Mouse (Mus musculus): Measurements from ENCODE around the gene Nvl. TPM values are rescaled to one million over a fixed set of nuclear protein-coding genes. Genes with fewer than 3 reads are reported as not detected.

Gene Nvl
- 36.6 TPM for polyA plus RNA-seq (2014; fragmentation: Illumina TruSeq; extraction: RNeasy Lipid Tissue Mini Kit (QIAGEN cat#74804))

DNA sequence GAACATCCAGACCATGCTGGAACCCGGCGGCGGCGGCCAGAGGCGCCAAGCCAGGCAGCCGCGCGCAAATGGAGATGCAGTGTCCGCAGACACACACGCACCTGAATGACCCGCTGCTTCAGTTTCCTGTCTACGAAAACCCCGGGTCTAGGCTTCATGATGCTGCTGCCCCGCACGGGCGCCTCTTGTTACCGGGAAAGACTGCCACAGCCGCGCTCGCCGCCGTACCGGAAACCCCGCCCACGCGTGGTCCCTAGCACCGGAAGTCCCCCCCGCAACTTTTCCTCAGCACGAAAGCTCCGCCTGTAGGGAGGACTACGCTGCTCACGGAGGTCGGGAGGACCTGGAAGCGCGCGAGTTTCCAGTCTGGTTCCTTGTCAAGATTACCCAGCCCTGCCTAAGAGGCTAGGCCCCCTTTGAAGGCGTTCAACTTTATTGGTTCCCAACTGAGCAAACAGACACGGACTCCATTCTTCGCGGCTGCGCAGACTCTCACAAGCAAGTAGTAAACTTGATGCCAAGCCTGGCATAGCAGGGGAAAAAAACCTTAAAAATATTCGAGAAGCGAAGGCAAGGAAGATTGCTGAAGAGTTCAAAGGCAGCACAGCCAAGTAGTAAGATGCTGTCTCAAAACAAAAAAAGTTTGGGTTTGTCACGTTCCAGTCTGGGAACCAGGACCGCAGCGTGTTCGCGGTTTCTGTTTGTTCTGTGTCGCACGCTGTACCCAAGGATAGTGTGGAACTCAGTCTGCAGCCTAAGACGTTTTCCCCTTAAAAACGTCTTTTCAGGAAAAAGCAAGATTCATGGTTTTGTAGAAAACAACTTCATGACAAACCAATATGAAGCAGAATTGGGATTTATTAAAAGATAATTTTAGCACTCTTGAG is at the start of gene Nvl, which contains the start of gene Cnih4:
Nvl (minus strand) TSS at position 255 of the 887 bp plus-strand sequence.
Cnih4 (plus strand) TSS at position 744 of the 887 bp plus-strand sequence.

DNA sequence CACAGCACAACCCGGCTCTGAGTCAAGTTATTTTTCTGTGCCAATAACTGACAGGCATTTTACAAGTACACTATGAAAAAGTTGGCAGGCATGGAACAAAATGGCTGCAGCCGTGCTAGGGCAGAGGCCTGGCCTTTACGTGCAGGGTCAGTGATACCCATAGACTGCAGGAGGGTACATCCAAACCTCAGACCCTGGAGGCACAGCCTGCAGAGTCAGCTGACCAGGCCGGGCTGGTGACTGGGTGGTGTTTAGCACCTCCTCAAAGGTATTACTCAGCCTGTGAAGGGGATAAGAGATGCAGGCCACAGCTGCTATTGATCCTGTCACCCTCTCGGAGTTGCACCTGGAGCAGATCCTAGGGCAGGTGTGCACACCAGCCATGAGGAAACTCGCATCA is 93.1 kb downstream of the Nvl start, which contains the start of gene 9130409I23Rik:
9130409I23Rik (plus strand) TSS at position 301 of the 400 bp plus-strand sequence.

Other genes with a start within 250 kb of the Nvl start
- gene Pycr2, start 239.9 kb downstream of the Nvl start, polyA plus RNA-seq (2014; fragmentation: Illumina TruSeq; extraction: RNeasy Lipid Tissue Mini Kit (QIAGEN cat#74804)), result 0.71 TPM
- 0.29 TPM for gene Lefty1, start 209.2 kb downstream of the Nvl start, polyA plus RNA-seq (2014; fragmentation: Illumina TruSeq; extraction: RNeasy Lipid Tissue Mini Kit (QIAGEN cat#74804))
- 2.7 TPM for gene Tmem63a, start 201.9 kb downstream of the Nvl start, polyA plus RNA-seq (2014; fragmentation: Illumina TruSeq; extraction: RNeasy Lipid Tissue Mini Kit (QIAGEN cat#74804))
- gene Ephx1, start 123.3 kb downstream of the Nvl start, polyA plus RNA-seq (2014; fragmentation: Illumina TruSeq; extraction: RNeasy Lipid Tissue Mini Kit (QIAGEN cat#74804)), result 93.1 TPM
- 3.3 TPM for gene 9130409I23Rik, start 93.0 kb downstream of the Nvl start, polyA plus RNA-seq (2014; fragmentation: Illumina TruSeq; extraction: RNeasy Lipid Tissue Mini Kit (QIAGEN cat#74804))
- gene Cnih4, start 489 bp upstream of the Nvl start, polyA plus RNA-seq (2014; fragmentation: Illumina TruSeq; extraction: RNeasy Lipid Tissue Mini Kit (QIAGEN cat#74804)), result 290 TPM
- 214 TPM for gene Wdr26, start 67.8 kb upstream of the Nvl start, polyA plus RNA-seq (2014; fragmentation: Illumina TruSeq; extraction: RNeasy Lipid Tissue Mini Kit (QIAGEN cat#74804))
- not detected for gene Cnih3, start 208.4 kb upstream of the Nvl start, polyA plus RNA-seq (2014; fragmentation: Illumina TruSeq; extraction: RNeasy Lipid Tissue Mini Kit (QIAGEN cat#74804))

Measured in ovary, adult 10 weeks (tissue).